Mouse (Mus musculus): ENCODE data around the gene Uty. TPM values are rescaled to one million over a fixed set of nuclear protein-coding genes. Genes with fewer than 3 reads are reported as not detected.

The Uty gene
- 10 to 100 TPM in 1 of 2 experiments, not detected in 1; 43.4 TPM for total RNA-seq (2021)
- long read RNA-seq, experiment 1, partial matches to known transcripts: 0 of 4 reads
- long read RNA-seq, experiment 1, other reads (novel, unspliced or antisense): 4 of 4 reads
- long read RNA-seq, experiment 2: 0 reads

DNA sequence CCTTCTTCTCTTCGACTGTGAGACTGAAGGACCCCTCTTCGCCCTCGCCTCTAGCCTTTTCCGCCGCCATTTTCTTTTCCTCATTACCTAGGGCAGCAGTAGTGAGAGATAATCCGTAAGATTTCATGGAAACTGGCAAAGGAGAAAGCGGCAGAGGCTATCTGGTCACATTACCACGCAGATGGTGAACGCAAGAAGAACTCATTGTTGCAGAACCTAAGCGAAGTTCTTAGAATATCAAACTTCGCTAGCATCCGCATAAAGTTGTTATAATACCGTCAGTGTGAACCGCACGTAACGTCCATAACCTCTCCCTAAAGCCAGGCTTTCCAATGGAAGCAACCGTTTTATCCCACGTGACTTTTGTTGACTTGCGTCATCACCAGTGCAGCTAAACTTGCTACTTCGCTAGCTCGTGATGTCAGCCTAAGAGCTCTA, at the start of gene Uty:
Gene Uty, minus strand, starts transcription at position 334 of the 438 bp plus-strand sequence.
- peak in 1 of 2 experiments; percentile 24 for DNase-seq (ENCODE audit: low spot score in 2 of 2)

DNA sequence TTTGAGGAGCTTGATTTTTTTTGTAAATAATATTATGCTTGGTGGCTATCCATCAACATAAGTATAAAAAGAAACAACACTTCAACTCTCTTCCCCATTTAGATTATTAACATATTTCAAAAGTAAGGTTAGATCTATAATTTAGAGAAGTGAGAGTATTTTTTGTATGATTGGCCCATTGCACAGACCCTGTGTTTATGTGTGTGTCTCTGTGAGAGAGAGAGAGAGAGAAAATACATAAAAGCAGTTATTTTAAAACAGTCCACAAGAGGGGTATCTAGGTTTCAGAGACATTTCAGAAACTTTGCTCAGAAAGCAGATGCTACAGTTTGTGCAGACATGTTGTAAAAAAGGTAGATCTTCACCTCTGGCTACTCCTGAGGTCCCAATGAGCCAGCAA, 48.1 kb upstream of the Uty start:
- no peak for DNase-seq (ENCODE audit: low spot score in 2 of 2)

DNA sequence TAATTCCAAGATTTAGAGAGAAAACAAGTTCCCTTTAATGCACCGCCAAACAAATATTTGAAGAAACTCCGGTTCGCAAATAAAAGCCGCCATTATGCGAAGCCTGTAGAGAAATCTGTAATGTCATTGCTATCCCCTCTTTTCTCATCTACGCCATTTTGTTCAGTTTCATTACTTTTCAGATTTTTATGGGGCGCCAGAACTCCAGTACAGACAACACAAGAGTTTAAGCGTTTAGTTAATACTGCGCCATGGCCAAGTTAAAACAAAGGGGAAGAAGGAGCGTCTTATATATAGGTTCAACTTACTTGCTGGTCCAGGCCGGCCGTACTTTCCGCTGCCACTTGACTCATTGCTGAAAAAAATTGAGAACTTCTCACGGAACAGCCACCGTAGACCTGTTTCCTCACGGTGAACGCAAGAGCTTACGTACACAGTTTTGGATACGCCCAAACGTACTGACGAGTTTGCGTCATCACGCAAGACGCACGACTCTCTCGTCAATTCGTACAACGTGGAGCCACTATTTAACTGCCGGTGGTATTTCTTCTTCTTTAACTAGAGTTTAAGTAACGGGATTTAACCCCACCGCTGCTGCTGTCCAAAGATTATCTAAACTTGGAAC, 40.7 kb upstream of the Uty start, which contains the start of gene Ddx3y:
Gene Ddx3y, minus strand, starts transcription at position 459 of the 625 bp plus-strand sequence.
- peak in 1 of 2 experiments; percentile 32 for DNase-seq (ENCODE audit: low spot score in 2 of 2)

DNA sequence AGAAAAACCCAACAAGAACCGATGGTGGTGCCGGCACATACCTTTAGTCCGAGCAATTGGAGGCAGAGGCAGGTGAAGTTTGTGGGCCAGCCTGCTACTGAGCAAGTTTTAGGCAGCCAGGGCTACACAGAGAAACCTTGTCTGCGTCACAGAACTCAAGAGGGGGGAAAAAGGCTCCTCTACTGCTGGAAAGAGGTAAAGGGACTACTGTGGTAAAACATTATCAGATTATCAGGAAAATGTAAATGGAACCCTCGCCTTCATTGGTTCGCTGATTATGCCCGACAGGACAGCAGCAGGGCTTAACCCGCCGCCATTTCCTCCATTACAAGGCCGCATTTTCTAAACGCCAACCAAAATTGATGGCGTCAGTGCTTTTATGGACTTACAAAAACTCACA, 40.2 kb upstream of the Uty start:
- no peak for DNase-seq (ENCODE audit: low spot score in 2 of 2)

DNA sequence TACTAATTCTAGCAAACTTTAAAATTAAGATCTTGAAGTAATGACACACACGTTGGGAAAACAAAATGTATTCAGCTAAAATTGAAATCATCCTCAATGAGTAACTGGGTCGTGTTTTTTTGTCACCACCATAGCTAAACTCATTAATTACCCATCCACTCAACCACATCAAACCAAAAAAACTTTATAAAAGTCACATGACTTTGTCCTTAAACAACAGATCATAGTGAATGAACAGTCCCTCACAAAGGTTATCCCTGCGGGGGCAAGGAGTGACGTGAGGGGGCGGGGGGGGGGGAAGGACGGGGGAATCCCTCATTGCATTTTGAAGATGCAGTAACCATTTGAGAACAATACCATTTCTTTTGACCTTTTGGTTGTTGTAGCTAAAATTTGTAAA, 558 bp upstream of the Uty start:
- no peak for DNase-seq (ENCODE audit: low spot score in 2 of 2)

DNA sequence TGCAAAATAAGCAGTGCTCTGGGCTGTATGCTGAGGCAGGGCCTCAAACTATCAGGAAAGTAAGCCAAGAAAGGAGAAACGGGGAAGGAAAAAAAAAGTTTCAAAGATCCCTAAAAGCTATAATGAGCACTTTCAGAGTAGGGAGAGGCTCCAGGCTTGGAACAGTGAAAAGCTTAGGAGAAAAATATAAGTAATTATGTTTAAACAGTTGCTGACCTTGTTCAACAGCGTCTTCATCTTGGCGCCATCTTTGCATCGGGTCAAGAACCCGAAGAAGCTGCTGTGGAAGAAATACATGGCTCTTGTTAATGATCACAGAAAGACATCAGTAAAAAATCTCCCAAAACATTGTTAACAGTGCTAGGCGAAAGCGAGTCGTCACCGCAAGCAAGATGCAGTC, 619 bp downstream of the Uty start:
- no peak for DNase-seq (ENCODE audit: low spot score in 2 of 2)

DNA sequence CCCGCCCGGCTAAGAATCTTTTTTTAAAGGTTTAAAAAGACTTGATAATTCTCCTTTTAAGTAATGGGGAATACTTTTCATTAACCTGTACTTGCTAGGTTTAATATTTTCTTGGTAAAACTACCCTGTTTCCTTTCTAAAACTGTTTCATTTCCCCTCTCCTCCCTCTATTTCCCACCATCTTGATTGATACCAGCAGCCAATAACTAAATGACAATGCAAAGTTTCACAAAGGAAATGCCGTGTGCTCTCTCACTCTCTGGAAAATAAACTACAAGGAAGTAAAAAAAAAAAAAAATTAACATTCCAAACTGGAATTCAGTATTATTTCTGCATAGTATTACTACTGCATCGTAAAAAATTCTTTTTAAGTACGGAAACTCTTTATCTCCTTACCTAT, 1.1 kb downstream of the Uty start:
- DNase-seq (ENCODE audit: low spot score in 2 of 2): no peak

DNA sequence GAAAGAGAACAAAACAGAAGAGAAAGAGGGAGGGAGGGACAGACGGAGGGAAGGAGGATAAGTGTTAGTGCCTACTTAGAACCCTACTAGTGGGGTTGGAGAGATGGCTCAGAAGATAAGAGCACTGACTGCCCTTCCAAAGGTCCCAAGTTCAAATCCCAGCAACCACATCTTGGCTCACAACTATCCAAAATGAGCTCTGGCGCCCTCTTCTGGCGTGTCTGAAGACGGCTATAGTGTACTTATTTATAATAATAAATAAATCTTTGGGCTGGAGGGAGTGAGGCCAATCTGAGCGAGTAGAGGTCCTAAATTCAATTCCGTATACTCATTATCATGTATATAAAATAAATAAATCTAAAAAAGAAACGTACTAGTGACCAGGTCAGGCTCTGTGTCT, 25.6 kb downstream of the Uty start:
- DNase-seq (ENCODE audit: low spot score in 2 of 2): no peak

DNA sequence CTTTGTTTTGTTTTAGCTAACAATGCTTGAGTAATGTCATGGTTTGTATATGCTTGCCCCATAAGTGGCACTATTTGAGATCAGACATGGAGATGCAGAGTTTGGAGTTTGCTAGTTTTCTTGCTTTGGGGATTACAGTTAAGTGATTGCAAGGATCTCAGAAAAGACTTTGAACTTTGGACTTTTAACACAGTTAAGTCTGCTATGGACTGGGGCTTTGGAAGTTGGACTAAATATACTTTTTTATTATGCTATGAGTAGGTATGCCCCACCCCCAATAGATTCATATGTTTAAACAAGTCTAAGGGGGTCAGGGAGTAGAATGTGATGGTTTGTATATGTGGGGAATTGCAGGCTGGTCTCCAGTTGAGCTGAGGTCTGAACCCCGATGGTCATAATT, 67.1 kb downstream of the Uty start:
- no peak for DNase-seq (ENCODE audit: low spot score in 2 of 2)

DNA sequence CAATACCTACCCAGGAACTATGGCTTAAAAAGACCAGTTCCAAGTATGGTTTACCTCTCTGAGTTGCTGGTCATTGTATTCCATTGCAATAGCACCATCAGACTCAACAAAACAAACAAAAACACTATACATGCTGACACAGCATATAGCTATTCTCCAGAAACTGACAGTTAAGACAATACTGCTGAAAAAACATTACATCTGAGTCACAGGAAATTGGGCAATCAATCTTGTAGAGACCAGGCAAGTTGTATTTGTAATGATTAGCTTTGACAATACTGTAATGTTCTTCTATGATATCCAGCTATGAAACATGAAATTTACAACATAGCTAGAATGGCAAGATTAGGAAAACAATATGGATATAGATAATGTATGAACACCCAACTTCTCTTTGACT, 82.5 kb downstream of the Uty start:
- DNase-seq (ENCODE audit: low spot score in 2 of 2): no peak

DNA sequence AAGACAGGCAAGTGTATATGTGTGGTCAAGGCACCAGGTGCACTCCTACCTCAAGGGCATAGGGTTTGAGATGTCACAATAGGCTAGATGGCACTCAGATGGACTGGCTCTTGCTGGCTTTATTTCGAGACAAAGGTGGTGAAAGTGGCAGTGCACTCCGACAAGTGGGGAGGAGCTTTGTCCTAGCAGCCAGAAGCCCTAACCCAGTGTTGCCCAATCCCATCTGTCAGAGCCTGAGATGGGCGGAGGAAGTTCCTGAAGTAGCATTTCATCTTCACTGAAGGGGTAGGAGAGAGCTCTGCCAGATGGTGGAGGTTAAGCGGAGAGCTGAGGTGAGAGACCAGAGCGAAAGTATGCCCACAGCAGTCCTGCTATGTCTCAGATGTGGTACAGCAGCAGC, 129.4 kb downstream of the Uty start:
- no peak for DNase-seq (ENCODE audit: low spot score in 2 of 2)

DNA sequence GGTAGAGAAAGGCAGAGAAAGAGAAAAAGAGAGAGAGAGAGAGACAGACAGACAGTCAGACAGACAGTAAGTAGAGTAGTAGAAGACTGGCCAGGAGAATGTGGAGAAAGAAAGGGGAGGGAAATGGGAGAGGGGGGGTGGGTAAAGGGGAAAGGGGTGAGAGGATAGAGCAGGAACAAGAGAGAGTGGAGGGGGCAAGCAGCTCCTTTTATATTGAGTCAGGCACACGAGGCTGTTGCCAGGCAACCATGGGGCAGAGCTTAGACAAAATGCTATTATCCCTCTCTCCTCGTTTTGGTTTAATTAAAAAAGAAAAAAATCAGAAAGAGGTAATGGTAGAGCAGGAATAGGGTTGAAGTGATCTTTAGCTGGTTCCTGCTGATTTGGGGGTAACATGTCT, 131.5 kb downstream of the Uty start:
- no peak for DNase-seq (ENCODE audit: low spot score in 2 of 2)

Other genes with a start within 250 kb of the Uty start
- gene Eif2s3y, start 235.2 kb downstream of the Uty start, total RNA-seq (2021): 100 to 1,000 TPM in 1 of 2 experiments, not detected in 1; 109 TPM
- 10 to 100 TPM in 1 of 2 experiments, not detected in 1; 85.6 TPM for gene Ddx3y, start 40.9 kb upstream of the Uty start, total RNA-seq (2021)
- not detected for gene Usp9y, start 214.0 kb upstream of the Uty start, total RNA-seq (2021)

Data from adrenal gland, postnatal 4 days (tissue).